In genomic region chr14:33320856-33321255, GRCm38 (mm10) we compare ENCODE assay signal across 9 mouse cellular contexts.
A peak's percentile ranks its signal among the peaks of the same experiment; 100 is the strongest.
DNase-seq lines count a peak whose midpoint lies in the region; ATAC-seq and TF ChIP-seq lines count a peak whose summit lies in the region.
"Had no signal": no experiment of that assay in that cellular context is flagged by ENCODE, and none has a peak within 500 bp of the region (broad histone marks: within the 10 kb centered on the region; RNA-seq: fewer than 3 reads in every experiment).

No protein-coding gene starts in this region.

- H3K4me3 ChIP-seq in heart, postnatal 0 days (ENCODE audit: low read depth, low read length), result peak overlapping the region; percentile 60
- peak overlapping the region; percentile 63 for H3K4me3 ChIP-seq in embryonic facial prominence, embryonic 15.5 days (replicated peaks)
- H3K4me3 ChIP-seq in kidney, embryonic 16.5 days (ENCODE audit: low read length), result peak overlapping the region; percentile 70
- no peak overlapping the region for H3K4me3 ChIP-seq in midbrain, embryonic 15.5 days
- H3K4me3 ChIP-seq in left cerebral cortex, adult 2 months, result no peak overlapping the region

- no peaks in the 10 kb centered on the region for H3K36me3 ChIP-seq in heart, postnatal 0 days (replicated peaks; ENCODE audit: control insufficient read depth, insufficient read depth, low read length)
- H3K36me3 ChIP-seq in embryonic facial prominence, embryonic 15.5 days, result no peaks in the 10 kb centered on the region
- H3K36me3 ChIP-seq in kidney, embryonic 16.5 days (ENCODE audit: insufficient read depth, low read length), result no peaks in the 10 kb centered on the region
- H3K36me3 ChIP-seq in midbrain, embryonic 15.5 days (replicated peaks), result no peaks in the 10 kb centered on the region

- TF ChIP-seq EP300 in heart, postnatal 0 days (IDR thresholded peaks at IDR 0.05; ENCODE audit: low read depth), result no peak

- no peak for DNase-seq in heart, postnatal 0 days (ENCODE audit: low spot score)
- no peak for DNase-seq in heart, postnatal 25 days (ENCODE audit: low spot score)
- DNase-seq in urinary bladder, postnatal 36 days (ENCODE audit: low spot score in 2 of 2), result no peak
- DNase-seq in left cerebral cortex, adult 2 months (ENCODE audit: extremely low spot score in 1 of 2, low spot score in 2 of 2), result no peak
- DNase-seq: cerebellum, postnatal 36 days had no signal

- H3K27me3 ChIP-seq in heart, postnatal 0 days (ENCODE audit: control insufficient read depth, insufficient read depth, low read length), result peaks cover 25% of the 10 kb centered on the region
- peaks cover 12% of the 10 kb centered on the region for H3K27me3 ChIP-seq in embryonic facial prominence, embryonic 15.5 days
- peaks cover 23% of the 10 kb centered on the region for H3K27me3 ChIP-seq in kidney, embryonic 16.5 days (ENCODE audit: insufficient read depth, low read length)
- peaks cover 44% of the 10 kb centered on the region for H3K27me3 ChIP-seq in midbrain, embryonic 15.5 days (replicated peaks)

- no peak for ATAC-seq in heart, postnatal 0 days (ENCODE audit: insufficient read depth, low read depth)
- ATAC-seq in embryonic facial prominence, embryonic 15.5 days (ENCODE audit: insufficient number of reproducible peaks, low FRiP score, low TSS enrichment, low read depth), result no peak
- peak; percentile 25; the same call in 1 of the 2 replicates for ATAC-seq in kidney, embryonic 16.5 days (ENCODE audit: low FRiP score, low TSS enrichment)
- ATAC-seq in midbrain, embryonic 15.5 days (replicated peaks), result no peak
- ATAC-seq in megakaryocyte progenitor cell, adult 5-6 weeks (replicated peaks; ENCODE audit: poor library complexity), result no peak

- intact Hi-C loops in heart, postnatal 25 days (cut with DNase I), result no loop called here
- intact Hi-C loops in left cerebral cortex, adult 2 months (cut with DNase I), result no loop called here

- H3K4me1 ChIP-seq in heart, postnatal 0 days (ENCODE audit: control insufficient read depth, insufficient read depth), result peaks cover 9% of the 10 kb centered on the region; the same call in 1 of the 2 replicates
- H3K4me1 ChIP-seq in embryonic facial prominence, embryonic 15.5 days, result peaks cover 25% of the 10 kb centered on the region
- peaks cover 30% of the 10 kb centered on the region for H3K4me1 ChIP-seq in kidney, embryonic 16.5 days (ENCODE audit: insufficient read depth, low read length)
- peaks cover 11% of the 10 kb centered on the region for H3K4me1 ChIP-seq in midbrain, embryonic 15.5 days

- TF ChIP-seq CTCF in heart, postnatal 0 days (IDR thresholded peaks at IDR 0.05; ENCODE audit: low read depth), result no peak
- no peak for TF ChIP-seq CTCF in left cerebral cortex, adult 2 months (IDR thresholded peaks at IDR 0.05)

- H3K4me2 ChIP-seq in heart, postnatal 0 days (ENCODE audit: low read depth, low read length), result peak overlapping the region; percentile 92
- peak overlapping the region; percentile 100 for H3K4me2 ChIP-seq in embryonic facial prominence, embryonic 15.5 days (replicated peaks)
- peak overlapping the region; percentile 99 for H3K4me2 ChIP-seq in kidney, embryonic 16.5 days (replicated peaks; ENCODE audit: low read depth, low read length)
- peak overlapping the region; percentile 100 for H3K4me2 ChIP-seq in midbrain, embryonic 15.5 days

- no peak overlapping the region for H3K9ac ChIP-seq in heart, postnatal 0 days (replicated peaks; ENCODE audit: low read depth, low read length)
- H3K9ac ChIP-seq in embryonic facial prominence, embryonic 15.5 days, result no peak overlapping the region
- peak overlapping the region; percentile 69 for H3K9ac ChIP-seq in kidney, embryonic 16.5 days (replicated peaks; ENCODE audit: low read length)
- no peak overlapping the region for H3K9ac ChIP-seq in midbrain, embryonic 15.5 days

- H3K27ac ChIP-seq in heart, postnatal 0 days (ENCODE audit: low read depth), result no peak overlapping the region
- no peak overlapping the region for H3K27ac ChIP-seq in embryonic facial prominence, embryonic 15.5 days (replicated peaks)
- peak overlapping the region; percentile 85 for H3K27ac ChIP-seq in kidney, embryonic 16.5 days (ENCODE audit: low read length)
- no peak overlapping the region for H3K27ac ChIP-seq in midbrain, embryonic 15.5 days
- no peak overlapping the region for H3K27ac ChIP-seq in left cerebral cortex, adult 2 months

- H3K9me3 ChIP-seq in heart, postnatal 0 days (replicated peaks; ENCODE audit: control insufficient read depth, low read length), result no peaks in the 10 kb centered on the region
- H3K9me3 ChIP-seq in embryonic facial prominence, embryonic 15.5 days (replicated peaks), result no peaks in the 10 kb centered on the region
- H3K9me3 ChIP-seq in kidney, embryonic 16.5 days (ENCODE audit: low read length), result no peaks in the 10 kb centered on the region
- no peaks in the 10 kb centered on the region for H3K9me3 ChIP-seq in midbrain, embryonic 15.5 days

- 10% methylated on average over 7 of the region's 7 CpGs for WGBS in heart, postnatal 0 days
- WGBS in embryonic facial prominence, embryonic 15.5 days, result 6% methylated on average over 7 of the region's 7 CpGs
- 8% methylated on average over 7 of the region's 7 CpGs for WGBS in kidney, embryonic 16.5 days
- 5% methylated on average over 7 of the region's 7 CpGs for WGBS in midbrain, embryonic 15.5 days

Comparison
In these comparisons a context has a peak if more than half of its experiments do, and no peak if none do; other contexts are left out.
1. H3K4me3 ChIP-seq: peak in heart, postnatal 0 days (single experiment), embryonic facial prominence, embryonic 15.5 days (single experiment) and kidney, embryonic 16.5 days (single experiment); none in midbrain, embryonic 15.5 days (single experiment) and left cerebral cortex, adult 2 months (single experiment).
2. Peak in every context shown above with its lines, with median percentiles within 50 percentile points of each other: H3K4me2 ChIP-seq.